Mouse (Mus musculus): ENCODE results near the gene Ppfia3.

Ppfia3 gene

GRCm38 (mm10) chr7:45341303-45341702 lies 25.5 kb downstream of the Ppfia3 start:
- H3K36me3 ChIP-seq (ENCODE audit: control insufficient read depth, insufficient read depth, low read length, poor library complexity, severe bottlenecking): no peaks in the 10 kb centered on the region

GRCm38 (mm10) chr7:45340669-45341068 lies 26.1 kb downstream of the Ppfia3 start:
- peak; percentile 30 for DNase-seq (ENCODE audit: low read depth, low spot score)
- Histone ChIP-seq H3K36me3 (ENCODE audit: control insufficient read depth, insufficient read depth, low read length, poor library complexity, severe bottlenecking) (no peaks in the 10 kb centered on the region), H3K27me3 (ENCODE audit: control insufficient read depth, insufficient read depth, low read length, poor library complexity, severe bottlenecking) (no peaks in the 10 kb centered on the region)

More at GRCm38 (mm10) chr7:45341303-45341702, 25.5 kb downstream of the Ppfia3 start:
- peak; percentile 88 for DNase-seq (ENCODE audit: low read depth, low spot score)
- no peaks in the 10 kb centered on the region for H3K27me3 ChIP-seq (ENCODE audit: control insufficient read depth, insufficient read depth, low read length, poor library complexity, severe bottlenecking)

GRCm38 (mm10) chr7:45340066-45340442 lies 26.8 kb downstream of the Ppfia3 start:
- DNase-seq (ENCODE audit: low read depth, low spot score): no peak
- no peaks in the 10 kb centered on the region for H3K36me3 ChIP-seq (ENCODE audit: control insufficient read depth, insufficient read depth, low read length, poor library complexity, severe bottlenecking)
- H3K27me3 ChIP-seq (ENCODE audit: control insufficient read depth, insufficient read depth, low read length, poor library complexity, severe bottlenecking): no peaks in the 10 kb centered on the region

GRCm38 (mm10) chr7:45339410-45340065 lies 27.3 kb downstream of the Ppfia3 start:
- peak; percentile 69 for DNase-seq (ENCODE audit: low read depth, low spot score)
- Histone ChIP-seq H3K36me3 (ENCODE audit: control insufficient read depth, insufficient read depth, low read length, poor library complexity, severe bottlenecking) (no peaks in the 10 kb centered on the region), H3K27me3 (ENCODE audit: control insufficient read depth, insufficient read depth, low read length, poor library complexity, severe bottlenecking) (no peaks in the 10 kb centered on the region)

- Histone ChIP-seq H3K27me3 (ENCODE audit: control insufficient read depth, insufficient read depth, low read length, poor library complexity, severe bottlenecking) (no peaks in the 10 kb centered on the region), H3K36me3 (ENCODE audit: control insufficient read depth, insufficient read depth, low read length, poor library complexity, severe bottlenecking) (no peaks in the 10 kb centered on the region)
- DNase-seq (ENCODE audit: low read depth, low spot score): peak; percentile 54
These were observed 28.5 kb downstream of the Ppfia3 start for GRCm38 (mm10) chr7:45338161-45338911.

GRCm38 (mm10) chr7:45337469-45337868 lies 29.4 kb downstream of the Ppfia3 start:
- Histone ChIP-seq H3K27me3 (ENCODE audit: control insufficient read depth, insufficient read depth, low read length, poor library complexity, severe bottlenecking) (no peaks in the 10 kb centered on the region), H3K36me3 (ENCODE audit: control insufficient read depth, insufficient read depth, low read length, poor library complexity, severe bottlenecking) (no peaks in the 10 kb centered on the region)
- no peak for DNase-seq (ENCODE audit: low read depth, low spot score)

- no peak for DNase-seq (ENCODE audit: low read depth, low spot score)
- Histone ChIP-seq H3K27me3 (ENCODE audit: control insufficient read depth, insufficient read depth, low read length, poor library complexity, severe bottlenecking) (no peaks in the 10 kb centered on the region), H3K36me3 (ENCODE audit: control insufficient read depth, insufficient read depth, low read length, poor library complexity, severe bottlenecking) (no peaks in the 10 kb centered on the region)
These were observed 30.5 kb downstream of the Ppfia3 start for GRCm38 (mm10) chr7:45336319-45336718.

GRCm38 (mm10) chr7:45335056-45335455 lies 31.8 kb downstream of the Ppfia3 start, which contains the start of gene Hrc:
TSS of gene Hrc (plus strand) at chr7:45335290.
- Histone ChIP-seq H3K36me3 (ENCODE audit: control insufficient read depth, insufficient read depth, low read length, poor library complexity, severe bottlenecking) (no peaks in the 10 kb centered on the region), H3K27me3 (ENCODE audit: control insufficient read depth, insufficient read depth, low read length, poor library complexity, severe bottlenecking) (no peaks in the 10 kb centered on the region)
- DNase-seq (ENCODE audit: low read depth, low spot score): no peak

- no peaks in the 10 kb centered on the region for H3K27me3 ChIP-seq (ENCODE audit: control insufficient read depth, insufficient read depth, low read length, poor library complexity, severe bottlenecking)
- no peak for DNase-seq (ENCODE audit: low read depth, low spot score)
These were observed 32.2 kb downstream of the Ppfia3 start for GRCm38 (mm10) chr7:45334605-45335004.

GRCm38 (mm10) chr7:45333431-45333982 lies 33.3 kb downstream of the Ppfia3 start, which contains the start of gene Trpm4:
TSS of gene Trpm4 (minus strand) at chr7:45333780.
- Histone ChIP-seq H3K36me3 (ENCODE audit: control insufficient read depth, insufficient read depth, low read length, poor library complexity, severe bottlenecking) (no peaks in the 10 kb centered on the region), H3K27me3 (ENCODE audit: control insufficient read depth, insufficient read depth, low read length, poor library complexity, severe bottlenecking) (no peaks in the 10 kb centered on the region)
- peak; percentile 85 for DNase-seq (ENCODE audit: low read depth, low spot score)

More at GRCm38 (mm10) chr7:45334605-45335004, 32.2 kb downstream of the Ppfia3 start:
- no peaks in the 10 kb centered on the region for H3K36me3 ChIP-seq (ENCODE audit: control insufficient read depth, insufficient read depth, low read length, poor library complexity, severe bottlenecking)

GRCm38 (mm10) chr7:45332685-45333425 lies 34.0 kb downstream of the Ppfia3 start:
- H3K27me3 ChIP-seq (ENCODE audit: control insufficient read depth, insufficient read depth, low read length, poor library complexity, severe bottlenecking): no peaks in the 10 kb centered on the region
- no peaks in the 10 kb centered on the region for H3K36me3 ChIP-seq (ENCODE audit: control insufficient read depth, insufficient read depth, low read length, poor library complexity, severe bottlenecking)
- DNase-seq (ENCODE audit: low read depth, low spot score): peak; percentile 49

GRCm38 (mm10) chr7:45331502-45331901 lies 35.3 kb downstream of the Ppfia3 start:
- no peaks in the 10 kb centered on the region for H3K36me3 ChIP-seq (ENCODE audit: control insufficient read depth, insufficient read depth, low read length, poor library complexity, severe bottlenecking)
- no peak for DNase-seq (ENCODE audit: low read depth, low spot score)

GRCm38 (mm10) chr7:45328841-45329475 lies 37.9 kb downstream of the Ppfia3 start:
- H3K27me3 ChIP-seq (ENCODE audit: control insufficient read depth, insufficient read depth, low read length, poor library complexity, severe bottlenecking): no peaks in the 10 kb centered on the region
- DNase-seq (ENCODE audit: low read depth, low spot score): no peak
- no peaks in the 10 kb centered on the region for H3K36me3 ChIP-seq (ENCODE audit: control insufficient read depth, insufficient read depth, low read length, poor library complexity, severe bottlenecking)

More at GRCm38 (mm10) chr7:45331502-45331901, 35.3 kb downstream of the Ppfia3 start:
- no peaks in the 10 kb centered on the region for H3K27me3 ChIP-seq (ENCODE audit: control insufficient read depth, insufficient read depth, low read length, poor library complexity, severe bottlenecking)

GRCm38 (mm10) chr7:45325800-45326199 lies 41.0 kb downstream of the Ppfia3 start:
- no peaks in the 10 kb centered on the region for H3K36me3 ChIP-seq (ENCODE audit: control insufficient read depth, insufficient read depth, low read length, poor library complexity, severe bottlenecking)

More at GRCm38 (mm10) chr7:45325800-45326199, 41.0 kb downstream of the Ppfia3 start:
- no peaks in the 10 kb centered on the region for H3K27me3 ChIP-seq (ENCODE audit: control insufficient read depth, insufficient read depth, low read length, poor library complexity, severe bottlenecking)
- no peak for DNase-seq (ENCODE audit: low read depth, low spot score)

Data from splenic B cell, adult 2 months (primary cell).